Mouse (Mus musculus): ENCODE results near the gene Gdpd5. TPM values are rescaled to one million over a fixed set of nuclear protein-coding genes. Genes with fewer than 3 reads are reported as not detected.
"Not testable (repeated sequence)": the region's sequence is repeated elsewhere in the genome, so short reads cannot be mapped to it uniquely, and the experiment has no call there.

The Gdpd5 gene
- polyA plus RNA-seq, 1 experiment from 2014 or later: 53.3 TPM

DNA sequence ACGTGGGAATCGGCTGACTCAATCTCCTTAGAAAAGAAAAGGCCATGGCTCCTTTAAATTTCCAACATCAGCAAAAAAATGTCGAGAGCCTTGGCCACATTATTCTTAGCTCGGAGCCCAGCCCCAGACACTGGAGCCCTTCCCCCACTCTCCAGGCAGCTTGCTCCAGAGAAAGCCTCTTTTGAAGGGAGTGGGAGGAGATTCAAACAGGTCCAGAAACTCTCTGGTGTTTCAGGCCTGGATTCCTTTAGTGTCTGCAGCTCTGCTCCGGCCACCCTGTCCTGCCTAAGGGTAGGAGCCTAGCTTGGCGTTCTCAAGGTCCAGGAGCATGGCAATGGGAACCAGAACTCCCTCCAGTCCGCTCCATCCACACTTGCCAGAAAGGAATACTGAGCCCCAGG is 25.5 kb upstream of the Gdpd5 start:
- 6% methylated on average over 7 of the region's 7 CpGs for WGBS
- Histone ChIP-seq H3K4me3 (no peak overlapping the region), H3K9me3 (no peaks in the 10 kb centered on the region), H3K4me2 (peak overlapping the region; percentile 28), H3K4me1 (peaks cover 69% of the 10 kb centered on the region), H3K27me3 (replicated peaks) (no peaks in the 10 kb centered on the region), H3K36me3 (replicated peaks) (no peaks in the 10 kb centered on the region), H3K27ac (peak overlapping the region; percentile 75), H3K9ac (peak overlapping the region; percentile 16)
- ATAC-seq (replicated peaks): no peak; the same call in 1 of the 2 replicates

DNA sequence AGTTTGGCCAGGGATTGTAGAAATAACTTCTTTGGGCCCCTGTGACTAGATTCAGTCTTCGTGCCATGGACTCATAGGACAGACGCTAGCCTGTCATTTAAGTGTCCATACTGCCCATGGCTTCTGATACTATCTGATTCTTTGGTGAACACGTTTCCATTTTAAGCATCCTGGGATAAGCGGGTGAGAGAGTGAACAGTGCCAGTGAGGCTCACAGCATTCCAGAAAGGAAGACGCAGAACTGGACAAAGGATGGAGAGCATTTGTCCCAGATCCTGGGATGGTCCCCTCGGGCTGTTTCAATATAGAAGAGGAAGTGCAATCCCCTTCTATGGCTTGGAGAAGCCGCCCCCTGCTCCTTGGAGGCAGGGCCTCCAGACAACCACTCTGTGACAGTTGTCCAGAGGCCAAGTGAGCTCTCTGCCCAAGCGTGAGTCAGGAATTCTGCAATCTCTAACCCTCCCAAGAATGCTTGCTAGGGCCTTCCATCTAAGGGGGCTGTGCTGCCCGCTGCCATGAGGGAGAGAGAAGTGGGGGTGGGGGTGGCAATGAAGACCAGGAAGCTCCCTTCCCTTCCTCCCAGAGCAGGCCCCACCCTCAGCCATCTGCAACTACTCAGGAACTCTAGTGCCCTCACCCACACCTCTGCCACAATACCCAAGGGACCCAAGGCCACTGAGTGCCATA is 24.8 kb upstream of the Gdpd5 start:
- no peak overlapping the region for H3K4me2 ChIP-seq
- H3K36me3 ChIP-seq (replicated peaks): no peaks in the 10 kb centered on the region
- no peak overlapping the region for H3K4me3 ChIP-seq
- H3K9me3 ChIP-seq: no peaks in the 10 kb centered on the region
- H3K4me1 ChIP-seq: peaks cover 68% of the 10 kb centered on the region
- no peak overlapping the region; the same call in 1 of the 2 replicates for H3K9ac ChIP-seq
- 33% methylated on average over 9 of the region's 9 CpGs for WGBS
- no peak for ATAC-seq (replicated peaks)
- H3K27me3 ChIP-seq (replicated peaks): no peaks in the 10 kb centered on the region
- H3K27ac ChIP-seq: peak overlapping the region; percentile 75

DNA sequence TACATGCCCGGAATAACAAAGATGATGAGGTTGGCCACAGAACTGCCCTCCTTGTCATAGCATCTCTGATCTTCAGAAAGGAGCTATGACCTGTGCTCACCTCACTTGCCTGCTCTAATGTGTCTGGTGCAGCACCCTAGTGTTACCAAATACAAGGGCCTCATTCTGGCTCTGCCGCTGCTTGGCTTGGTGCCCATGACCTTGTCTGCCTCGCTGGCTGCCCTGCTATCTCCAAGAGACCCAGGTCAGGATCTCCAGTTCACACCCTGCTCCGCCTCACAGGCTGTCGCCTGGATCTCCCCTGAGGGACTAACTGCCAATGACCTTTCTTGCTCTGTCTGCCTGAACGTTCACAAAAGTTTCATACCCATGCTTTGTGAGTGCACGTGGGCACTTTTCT is 24.0 kb upstream of the Gdpd5 start:
- Histone ChIP-seq H3K27me3 (replicated peaks) (no peaks in the 10 kb centered on the region), H3K4me2 (no peak overlapping the region), H3K36me3 (replicated peaks) (no peaks in the 10 kb centered on the region), H3K9me3 (no peaks in the 10 kb centered on the region), H3K4me1 (peaks cover 60% of the 10 kb centered on the region), H3K9ac (no peak overlapping the region; the same call in 1 of the 2 replicates), H3K27ac (peak overlapping the region; percentile 75; the same call in 1 of the 2 replicates), H3K4me3 (no peak overlapping the region)
- ATAC-seq (replicated peaks): no peak
- WGBS: 63% methylated on average over 7 of the region's 7 CpGs

DNA sequence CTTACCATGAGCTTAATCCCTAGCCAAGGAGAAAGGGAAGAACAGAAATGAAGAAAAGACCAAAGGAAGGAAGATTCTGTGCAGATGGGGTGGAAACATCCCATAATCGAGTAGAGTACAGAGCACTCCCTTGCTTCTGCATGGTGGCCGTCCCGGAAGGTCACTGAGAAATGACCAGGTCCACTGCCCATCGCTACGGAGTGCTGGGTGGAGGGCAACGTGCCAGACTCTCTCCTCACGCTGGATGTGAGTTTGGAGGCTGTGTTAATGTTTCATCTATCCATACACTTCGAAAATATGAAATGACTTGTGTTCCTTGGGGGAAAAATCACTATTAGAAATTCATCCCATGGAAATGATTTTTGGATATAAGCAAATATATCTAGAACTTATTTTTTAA is 22.8 kb upstream of the Gdpd5 start:
- 89% methylated on average over 8 of the region's 8 CpGs for WGBS
- no peak for ATAC-seq (replicated peaks)
- H3K4me1 ChIP-seq: peaks cover 48% of the 10 kb centered on the region

DNA sequence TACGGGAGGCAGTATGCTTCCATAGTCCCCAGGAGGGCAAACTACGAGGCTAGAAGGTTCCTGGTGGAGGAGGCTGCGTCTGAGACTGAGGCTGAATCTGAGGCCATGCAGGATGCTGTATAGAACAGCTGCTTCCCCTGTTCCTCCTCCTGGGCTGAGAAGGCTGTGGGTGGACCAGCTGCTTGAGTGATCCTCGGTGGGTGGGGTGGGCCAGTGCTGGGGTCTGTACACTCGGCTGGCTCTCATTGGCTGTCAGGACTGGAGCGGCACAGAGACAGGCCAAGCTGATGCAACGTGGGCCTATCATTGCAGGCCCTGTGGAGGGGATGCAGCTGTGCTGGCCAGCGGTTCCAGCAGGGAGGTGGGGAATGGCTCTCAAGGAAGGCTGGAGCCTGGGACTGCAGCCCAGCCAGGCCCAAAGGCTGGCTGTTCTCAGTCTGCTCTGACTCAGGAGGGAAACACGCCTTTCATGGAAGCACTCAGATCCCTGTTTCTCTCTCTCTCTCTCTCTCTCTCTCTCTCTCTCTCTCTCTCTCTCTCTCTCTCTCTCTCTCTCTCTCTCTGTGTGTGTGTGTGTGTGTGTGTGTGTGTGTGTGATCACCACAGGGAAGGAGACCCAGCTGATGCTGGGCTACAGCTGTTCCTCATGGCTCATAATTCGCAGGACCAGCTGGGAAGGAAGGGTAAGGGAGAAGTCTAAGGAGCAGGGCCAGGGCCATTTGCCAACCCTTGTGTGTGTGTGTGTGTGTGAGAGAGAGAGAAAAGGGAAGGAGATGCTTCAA is 21.0 kb upstream of the Gdpd5 start:
- peak overlapping the region; percentile 12; the same call in 1 of the 2 replicates for H3K4me2 ChIP-seq
- peak overlapping the region; percentile 15; the same call in 1 of the 2 replicates for H3K9ac ChIP-seq
- H3K4me1 ChIP-seq: peaks cover 49% of the 10 kb centered on the region

More for the DNA sequence above, 22.8 kb upstream of the Gdpd5 start:
- H3K4me3 ChIP-seq: no peak overlapping the region
- no peak overlapping the region for H3K4me2 ChIP-seq
- H3K27ac ChIP-seq: no peak overlapping the region
- no peaks in the 10 kb centered on the region for H3K9me3 ChIP-seq
- no peaks in the 10 kb centered on the region for H3K27me3 ChIP-seq (replicated peaks)
- H3K36me3 ChIP-seq (replicated peaks): no peaks in the 10 kb centered on the region
- no peak overlapping the region for H3K9ac ChIP-seq

DNA sequence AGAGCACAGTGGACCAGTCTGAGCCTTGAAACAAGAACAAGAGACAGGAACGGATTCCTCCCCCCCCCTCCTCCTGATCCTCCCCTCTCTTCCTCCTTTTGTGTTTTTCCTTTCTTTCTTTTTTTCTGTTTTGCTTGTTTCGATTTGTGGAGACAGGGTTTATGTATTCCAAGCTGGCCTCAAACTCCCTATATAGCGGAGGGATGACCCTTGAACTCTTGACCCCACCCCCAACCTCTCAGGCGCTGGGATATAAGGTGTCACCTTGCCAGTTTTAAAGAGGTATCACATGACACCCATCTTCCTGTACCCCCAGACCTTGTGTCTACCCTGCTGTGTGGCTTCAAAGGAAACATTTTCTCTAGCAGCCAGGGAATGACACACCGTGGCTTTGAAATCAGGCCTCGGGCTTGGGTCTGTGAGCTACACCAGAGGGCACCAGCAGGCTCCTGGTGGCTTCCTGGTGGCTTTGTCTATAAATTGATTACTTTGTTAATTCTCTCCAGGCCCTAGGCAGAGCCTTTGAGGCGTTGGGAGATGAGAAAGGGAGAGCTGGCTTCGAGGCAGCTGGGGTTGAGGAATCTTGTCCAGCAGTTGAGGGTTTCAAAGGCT is 20.3 kb upstream of the Gdpd5 start:
- Histone ChIP-seq H3K27me3 (replicated peaks) (no peaks in the 10 kb centered on the region), H3K4me1 (peaks cover 42% of the 10 kb centered on the region), H3K4me3 (no peak overlapping the region), H3K4me2 (peak overlapping the region; percentile 12; the same call in 1 of the 2 replicates), H3K9ac (no peak overlapping the region), H3K9me3 (no peaks in the 10 kb centered on the region), H3K36me3 (replicated peaks) (no peaks in the 10 kb centered on the region), H3K27ac (peak overlapping the region; percentile 90)
- WGBS: 21% methylated on average over 8 of the region's 8 CpGs
- no peak for ATAC-seq (replicated peaks)

More for the DNA sequence above, 21.0 kb upstream of the Gdpd5 start:
- Histone ChIP-seq H3K27ac (peak overlapping the region; percentile 90), H3K9me3 (no peaks in the 10 kb centered on the region), H3K36me3 (replicated peaks) (no peaks in the 10 kb centered on the region), H3K4me3 (no peak overlapping the region), H3K27me3 (replicated peaks) (no peaks in the 10 kb centered on the region)
- 4% methylated on average over 10 of the region's 10 CpGs for WGBS
- peak; percentile 98 for ATAC-seq (replicated peaks)

DNA sequence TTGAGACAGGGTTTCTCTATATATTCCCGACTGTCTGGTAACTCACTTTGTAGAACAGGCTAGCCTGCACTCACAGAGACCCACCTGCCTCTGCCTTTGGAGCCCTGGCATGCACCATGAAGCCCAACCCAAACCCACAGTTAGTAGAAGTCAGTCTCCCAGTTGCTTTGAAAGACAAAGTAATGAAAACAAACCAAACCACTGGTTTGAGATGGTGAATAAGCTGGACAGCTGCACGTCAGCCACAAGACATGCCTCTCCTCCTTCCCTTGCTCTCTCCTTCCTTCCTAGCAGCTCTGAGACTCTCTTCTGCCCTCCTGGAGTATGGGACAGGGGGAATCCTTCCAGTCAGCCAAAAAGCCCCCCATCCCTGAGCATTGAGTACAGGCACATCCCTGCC is 19.1 kb upstream of the Gdpd5 start:
- no peak overlapping the region for H3K27ac ChIP-seq
- WGBS: 93% methylated on average over 2 of the region's 2 CpGs
- no peaks in the 10 kb centered on the region for H3K27me3 ChIP-seq (replicated peaks)
- H3K4me3 ChIP-seq: no peak overlapping the region
- H3K4me2 ChIP-seq: no peak overlapping the region
- H3K9me3 ChIP-seq: no peaks in the 10 kb centered on the region
- peaks cover 29% of the 10 kb centered on the region for H3K4me1 ChIP-seq
- no peak overlapping the region for H3K9ac ChIP-seq
- ATAC-seq (replicated peaks): no peak
- H3K36me3 ChIP-seq (replicated peaks): no peaks in the 10 kb centered on the region

DNA sequence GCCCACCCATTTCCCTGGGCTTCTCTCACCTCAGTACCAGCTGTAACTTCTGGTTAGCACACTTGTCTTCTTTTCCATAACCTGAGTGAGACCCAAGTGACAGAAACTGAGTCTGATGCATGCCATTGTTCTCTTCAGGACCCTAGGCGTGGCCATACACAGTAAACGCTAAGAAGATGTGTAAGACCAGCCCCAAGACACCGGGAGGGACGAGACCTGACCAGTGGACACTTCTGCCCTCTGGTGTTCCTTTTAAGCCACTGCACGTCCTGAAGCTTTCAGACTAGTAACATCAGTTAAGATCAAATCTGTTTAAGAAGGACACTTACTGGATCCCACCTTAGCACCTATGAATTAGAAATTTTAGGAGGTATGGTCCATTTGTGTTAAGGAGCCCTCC is 16.1 kb upstream of the Gdpd5 start:
- H3K27me3 ChIP-seq (replicated peaks): no peaks in the 10 kb centered on the region
- H3K4me3 ChIP-seq: no peak overlapping the region
- peak overlapping the region; percentile 18 for H3K4me2 ChIP-seq
- WGBS: 2% methylated on average over 5 of the region's 5 CpGs
- H3K36me3 ChIP-seq (replicated peaks): no peaks in the 10 kb centered on the region
- H3K9me3 ChIP-seq: no peaks in the 10 kb centered on the region
- peak; percentile 20 for ATAC-seq (replicated peaks)
- H3K27ac ChIP-seq: no peak overlapping the region
- no peak overlapping the region for H3K9ac ChIP-seq
- H3K4me1 ChIP-seq: peaks cover 19% of the 10 kb centered on the region

DNA sequence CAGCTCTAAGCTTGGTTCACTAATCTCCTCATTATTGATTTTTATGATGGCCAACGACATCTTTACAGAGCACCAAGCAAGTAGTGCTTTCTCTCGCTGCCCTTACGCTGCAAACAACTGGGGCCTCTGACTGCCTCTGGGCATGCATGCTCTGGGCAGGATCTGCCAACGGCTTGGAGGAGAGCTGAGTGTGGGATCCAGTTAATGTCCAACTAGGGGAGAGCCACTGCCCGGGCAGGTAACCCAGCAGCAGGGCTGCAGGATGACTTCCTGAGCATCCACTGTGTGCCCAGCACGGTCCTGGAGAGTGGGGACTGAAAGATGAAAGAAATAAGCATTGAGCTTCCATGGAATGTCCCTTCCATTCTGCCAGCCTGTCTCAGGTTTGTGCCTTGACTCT is 14.5 kb upstream of the Gdpd5 start:
- ATAC-seq (replicated peaks): no peak
- no peaks in the 10 kb centered on the region for H3K9me3 ChIP-seq
- H3K4me2 ChIP-seq: no peak overlapping the region
- no peak overlapping the region for H3K9ac ChIP-seq
- no peak overlapping the region for H3K27ac ChIP-seq
- no peaks in the 10 kb centered on the region for H3K36me3 ChIP-seq (replicated peaks)
- H3K4me3 ChIP-seq: no peak overlapping the region
- H3K27me3 ChIP-seq (replicated peaks): no peaks in the 10 kb centered on the region
- H3K4me1 ChIP-seq: peaks cover 9% of the 10 kb centered on the region
- 82% methylated on average over 6 of the region's 6 CpGs for WGBS

DNA sequence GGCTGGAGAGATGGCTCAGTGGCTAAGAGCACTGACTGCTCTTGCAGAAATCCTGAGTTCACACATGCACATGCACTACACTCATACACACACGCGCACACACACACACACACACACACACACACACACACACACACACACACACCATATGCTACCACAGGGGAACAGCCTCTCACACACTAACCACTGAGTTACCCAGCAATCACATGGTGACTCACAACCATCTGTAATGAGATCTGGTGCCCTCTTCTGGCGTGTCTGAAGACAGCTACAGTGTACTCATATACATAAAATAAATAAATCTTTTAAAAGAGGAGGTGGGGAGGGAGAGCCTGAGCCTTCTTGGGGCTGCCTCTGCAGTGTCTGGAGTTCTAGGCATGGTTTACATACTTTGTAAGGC is 6.9 kb upstream of the Gdpd5 start:
- WGBS: 66% methylated on average over 3 of the region's 3 CpGs
- ATAC-seq (replicated peaks): peak; percentile 28; the same call in 1 of the 2 replicates

DNA sequence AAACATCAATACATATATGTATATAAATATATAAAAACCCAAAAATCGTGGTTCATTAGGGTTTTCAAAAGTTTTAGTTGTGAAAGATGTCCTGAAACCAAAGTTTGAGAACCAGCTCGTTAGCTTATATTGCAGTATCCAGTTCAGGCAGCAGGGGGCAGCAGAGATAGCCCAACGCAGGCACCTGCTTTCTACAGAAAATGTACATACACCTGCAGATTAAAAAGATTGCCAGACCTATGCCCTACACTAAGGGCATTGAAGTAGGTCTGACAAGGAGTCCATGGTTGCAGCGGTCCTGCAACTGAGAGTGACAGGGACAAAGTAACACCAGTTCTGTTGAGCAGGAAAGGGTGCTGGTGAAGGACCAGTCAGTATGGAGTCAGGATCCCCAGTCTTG is 5.8 kb upstream of the Gdpd5 start:
- no peak for ATAC-seq (replicated peaks)
- 9% methylated on average over 4 of the region's 4 CpGs for WGBS
- H3K27me3 ChIP-seq (replicated peaks): no peaks in the 10 kb centered on the region
- H3K4me2 ChIP-seq: no peak overlapping the region
- no peaks in the 10 kb centered on the region for H3K36me3 ChIP-seq (replicated peaks)
- H3K9ac ChIP-seq: no peak overlapping the region
- H3K4me1 ChIP-seq: 0 out of 2 replicates have a peak, but pooled peaks cover 8% of the 10 kb centered on the region
- H3K27ac ChIP-seq: no peak overlapping the region
- no peaks in the 10 kb centered on the region for H3K9me3 ChIP-seq
- H3K4me3 ChIP-seq: no peak overlapping the region

More for the DNA sequence above, 6.9 kb upstream of the Gdpd5 start:
- H3K9ac ChIP-seq; H3K4me2 ChIP-seq; H3K4me1 ChIP-seq; H3K27ac ChIP-seq; H3K36me3 ChIP-seq (replicated peaks); H3K9me3 ChIP-seq; H3K27me3 ChIP-seq (replicated peaks); H3K4me3 ChIP-seq: not testable (repeated sequence)

DNA sequence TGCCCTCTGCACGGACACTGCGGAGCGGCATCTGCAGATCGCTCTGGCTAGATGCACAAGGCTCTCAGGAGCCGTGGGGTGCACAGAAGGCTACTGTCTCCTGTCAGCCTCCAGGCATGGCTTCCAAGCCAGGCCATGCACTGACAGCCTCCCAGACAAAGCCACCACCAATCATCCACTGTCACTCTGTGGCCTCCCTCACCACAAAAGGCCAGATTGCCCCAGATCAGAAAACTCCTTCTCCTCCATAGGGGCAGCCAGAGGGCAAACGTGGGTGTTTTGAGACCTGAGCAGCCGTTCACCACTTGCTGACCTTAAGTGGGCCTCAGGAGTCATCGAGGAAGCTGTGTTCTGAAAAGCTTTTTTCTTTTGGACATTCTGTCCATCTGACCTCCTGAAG is 2.3 kb upstream of the Gdpd5 start:
- H3K4me3 ChIP-seq: no peak overlapping the region
- H3K4me2 ChIP-seq: no peak overlapping the region
- H3K27ac ChIP-seq: no peak overlapping the region
- no peaks in the 10 kb centered on the region for H3K27me3 ChIP-seq (replicated peaks)
- no peak overlapping the region for H3K9ac ChIP-seq
- WGBS: 70% methylated on average over 8 of the region's 8 CpGs
- H3K36me3 ChIP-seq (replicated peaks): no peaks in the 10 kb centered on the region
- H3K4me1 ChIP-seq: peaks cover 24% of the 10 kb centered on the region
- H3K9me3 ChIP-seq: no peaks in the 10 kb centered on the region
- ATAC-seq (replicated peaks): no peak
